Mouse (Mus musculus): ENCODE measurements around the gene Olfr373.
"Not testable (repeated sequence)": the region's sequence is repeated elsewhere in the genome, so short reads cannot be mapped to it uniquely, and the experiment has no call there.

Olfr373 gene

GRCm38 (mm10) chr8:72082877-72083276 lies at the start of gene Olfr373:
Gene Olfr373, plus strand, starts transcription at chr8:72083177.
- not testable (repeated sequence) for DNase-seq (ENCODE audit: low spot score)

GRCm38 (mm10) chr8:72040918-72041317 lies 42.1 kb upstream of the Olfr373 start, which contains the start of gene Olfr372:
Gene Olfr372, plus strand, starts transcription at chr8:72041218.
- not testable (repeated sequence) for DNase-seq (ENCODE audit: low spot score)

GRCm38 (mm10) chr8:72042493-72042892 lies 40.5 kb upstream of the Olfr373 start:
- no peak for DNase-seq (ENCODE audit: low spot score)

GRCm38 (mm10) chr8:72054633-72055032 lies 28.3 kb upstream of the Olfr373 start:
- not testable (repeated sequence) for DNase-seq (ENCODE audit: low spot score)

GRCm38 (mm10) chr8:72057643-72058042 lies 25.3 kb upstream of the Olfr373 start:
- not testable (repeated sequence) for DNase-seq (ENCODE audit: low spot score)

GRCm38 (mm10) chr8:72066819-72067399 lies 16.1 kb upstream of the Olfr373 start:
- not testable (repeated sequence) for DNase-seq (ENCODE audit: low spot score)

GRCm38 (mm10) chr8:72084744-72085143 lies 1.8 kb downstream of the Olfr373 start:
- DNase-seq (ENCODE audit: low spot score), result no peak

GRCm38 (mm10) chr8:72087611-72088010 lies 4.6 kb downstream of the Olfr373 start:
- DNase-seq (ENCODE audit: low spot score), result not testable (repeated sequence)

- not testable (repeated sequence) for DNase-seq (ENCODE audit: low spot score)
Measured at GRCm38 (mm10) chr8:72096721-72097120, 13.7 kb downstream of the Olfr373 start.

- DNase-seq (ENCODE audit: low spot score), result not testable (repeated sequence)
Measured at GRCm38 (mm10) chr8:72099377-72100103, 16.6 kb downstream of the Olfr373 start.

- no peak for DNase-seq (ENCODE audit: low spot score)
Measured at GRCm38 (mm10) chr8:72105165-72105564, 22.2 kb downstream of the Olfr373 start.

- DNase-seq (ENCODE audit: low spot score), result no peak
Measured at GRCm38 (mm10) chr8:72106740-72107139, 23.8 kb downstream of the Olfr373 start, which contains the start of gene Olfr374. Gene Olfr374, plus strand, starts transcription at chr8:72107040.

- no peak for DNase-seq (ENCODE audit: low spot score)
Measured at GRCm38 (mm10) chr8:72110876-72111275, 27.9 kb downstream of the Olfr373 start.

- no peak for DNase-seq (ENCODE audit: low spot score)
Measured at GRCm38 (mm10) chr8:72112486-72112885, 29.5 kb downstream of the Olfr373 start.

- DNase-seq (ENCODE audit: low spot score), result no peak
Measured at GRCm38 (mm10) chr8:72115202-72115601, 32.2 kb downstream of the Olfr373 start.

- DNase-seq (ENCODE audit: low spot score), result no peak
Measured at GRCm38 (mm10) chr8:72118616-72119015, 35.6 kb downstream of the Olfr373 start.

- not testable (repeated sequence) for DNase-seq (ENCODE audit: low spot score)
Measured at GRCm38 (mm10) chr8:72121486-72121885, 38.5 kb downstream of the Olfr373 start.

- no peak for DNase-seq (ENCODE audit: low spot score)
Measured at GRCm38 (mm10) chr8:72121997-72122396, 39.0 kb downstream of the Olfr373 start.

GRCm38 (mm10) chr8:72127834-72128233 lies 44.9 kb downstream of the Olfr373 start:
- DNase-seq (ENCODE audit: low spot score), result no peak

- DNase-seq (ENCODE audit: low spot score), result no peak
Measured at GRCm38 (mm10) chr8:72131251-72131650, 48.3 kb downstream of the Olfr373 start.

GRCm38 (mm10) chr8:72131901-72132300 lies 48.9 kb downstream of the Olfr373 start:
- no peak for DNase-seq (ENCODE audit: low spot score)

GRCm38 (mm10) chr8:72132417-72132816 lies 49.4 kb downstream of the Olfr373 start:
- DNase-seq (ENCODE audit: low spot score), result no peak

GRCm38 (mm10) chr8:72132891-72133290 lies 49.9 kb downstream of the Olfr373 start:
- no peak for DNase-seq (ENCODE audit: low spot score)

All from ovary, postnatal 10 days (tissue).